Mouse (Mus musculus) frontal cortex, postnatal 25 days (tissue): Measurements from ENCODE around the gene Runx3.

Source experiments
- DNase-seq, 2 experiments: peaks; one replicate each; pipeline ENCODE4 v3.0.0; 2022; ENCODE audit warnings: low spot score in 2 of 2

Runx3 gene

DNA sequence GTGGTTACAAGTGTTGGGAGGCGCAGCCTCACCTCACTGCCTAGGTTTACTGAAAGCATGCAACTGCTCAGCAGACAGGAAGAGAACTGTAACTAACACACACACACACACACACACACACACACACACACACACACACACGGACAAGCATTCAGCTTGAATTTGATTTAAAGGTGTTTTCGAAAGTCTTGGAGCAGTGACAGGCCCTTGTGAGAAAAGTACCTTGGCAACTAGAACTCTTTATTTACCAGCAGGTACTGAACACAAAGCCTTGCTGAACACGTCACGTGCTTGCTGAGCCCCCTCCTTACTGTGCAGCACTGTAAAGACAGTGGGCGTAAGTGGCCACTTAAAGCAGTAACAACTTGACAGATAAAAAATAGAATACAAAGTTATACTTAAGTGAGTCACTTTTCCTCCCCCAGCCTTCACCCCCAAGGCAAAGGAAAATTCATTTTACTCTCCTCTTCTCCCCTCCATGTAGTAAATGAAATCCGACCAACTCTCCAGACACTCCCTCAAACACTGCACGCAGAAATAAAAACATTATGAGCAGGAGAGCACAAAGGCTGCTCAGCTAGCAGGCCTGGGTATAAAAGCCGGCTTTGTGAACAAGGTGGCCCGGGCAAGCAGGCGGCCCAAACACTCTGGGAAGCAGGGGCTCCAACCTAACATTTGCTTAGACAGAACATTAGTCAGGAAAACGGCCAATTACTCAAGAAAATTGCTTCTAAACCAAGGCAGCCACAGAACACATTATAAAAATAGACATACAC lies 101.4 kb downstream of the Runx3 start:
- DNase-seq: no peak

DNA sequence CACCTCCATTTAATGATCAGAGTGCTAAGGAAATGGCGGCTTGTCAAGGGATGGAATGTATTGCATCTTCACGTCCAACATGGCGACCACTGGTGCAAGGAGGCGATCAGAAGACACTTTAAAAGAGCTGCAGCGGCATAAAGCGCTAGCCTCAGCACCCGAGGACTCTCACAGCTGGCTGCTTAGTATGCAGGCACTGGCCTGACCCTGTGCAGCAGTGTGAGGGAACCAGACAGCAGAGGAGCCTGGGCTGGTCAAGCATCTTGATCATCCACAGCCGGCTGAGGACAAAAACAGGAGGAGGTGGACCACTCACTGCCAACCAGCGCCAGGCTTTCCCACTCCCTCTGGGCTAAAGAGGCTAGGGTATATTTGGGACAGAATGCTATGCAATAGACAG lies 103.4 kb downstream of the Runx3 start:
- no peak for DNase-seq

DNA sequence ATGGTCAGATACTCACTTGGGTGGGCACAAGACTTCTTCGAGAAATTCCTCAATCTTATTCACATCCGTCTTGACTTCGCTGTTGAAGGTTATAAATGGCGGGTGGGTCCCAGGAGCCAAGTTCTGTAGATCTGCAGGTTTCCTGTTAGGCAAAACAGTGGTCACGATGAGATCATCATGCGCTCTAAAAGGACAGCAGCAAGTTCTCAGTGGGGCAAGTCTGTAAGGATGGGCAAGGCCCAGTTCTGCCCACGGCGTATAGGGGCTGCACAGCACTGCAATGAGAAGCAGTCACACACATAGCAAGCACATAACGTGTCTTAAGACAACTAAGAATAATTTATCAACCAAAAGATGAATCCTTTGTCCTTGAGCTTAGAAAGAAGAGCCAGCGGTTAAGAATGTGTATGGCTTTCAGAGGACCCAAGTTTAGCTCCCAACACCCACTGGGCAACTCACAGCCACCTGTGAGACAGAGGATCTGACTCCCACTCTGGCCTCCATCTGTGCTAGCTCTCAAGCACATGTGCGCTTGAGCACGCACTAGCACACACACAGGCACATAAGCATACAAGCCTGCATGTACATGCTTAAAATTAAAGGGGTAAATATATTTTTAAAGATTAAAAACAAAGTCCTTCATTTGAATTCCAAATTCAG lies 105.7 kb downstream of the Runx3 start:
- no peak for DNase-seq
